Mouse (Mus musculus): ENCODE measurements at regions not wholly inside any gene's neighbourhood (a gene's known extent, or its start where the extent isn't known, plus 50 kb on each side); places are given as distances from the start of the nearest gene placed in this dataset.

- no peak for TF ChIP-seq POLR2A (IDR thresholded peaks at IDR 0.05; ENCODE audit: low read depth, low read length)
- no peak for TF ChIP-seq CTCF (conservative IDR thresholded peaks at IDR 0.05; ENCODE audit: insufficient read depth, insufficient read length, low read depth, low read length)
Measured at GRCm38 (mm10) chr4:22948880-22949279, 460.7 kb upstream of the Pou3f2 start.
